Mouse (Mus musculus): ENCODE results near the gene Olfr1402.

The Olfr1402 gene

DNA sequence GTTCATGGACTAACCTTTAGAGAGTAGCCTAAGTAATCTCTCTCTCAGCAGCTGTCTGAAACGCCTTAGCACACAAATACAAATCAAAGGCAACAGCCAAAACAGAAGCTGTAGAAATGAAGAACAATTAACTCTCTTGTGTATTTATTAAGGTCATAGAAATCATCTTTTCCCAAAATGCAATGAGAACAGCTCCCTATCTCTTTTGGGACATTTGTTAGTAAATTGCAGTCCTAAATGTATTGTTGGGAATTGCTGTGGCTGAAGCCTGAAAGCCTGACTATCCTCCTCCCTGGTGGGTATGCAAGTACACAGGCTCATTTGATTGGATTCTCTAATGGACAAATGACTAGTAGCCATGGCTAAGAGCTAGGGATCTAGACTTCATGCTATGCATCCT lies at the start of gene Olfr1402:
Gene Olfr1402, minus strand, starts transcription at position 101 of the 400 bp plus-strand sequence.
- no peak for DNase-seq (ENCODE audit: low spot score in 2 of 2)

DNA sequence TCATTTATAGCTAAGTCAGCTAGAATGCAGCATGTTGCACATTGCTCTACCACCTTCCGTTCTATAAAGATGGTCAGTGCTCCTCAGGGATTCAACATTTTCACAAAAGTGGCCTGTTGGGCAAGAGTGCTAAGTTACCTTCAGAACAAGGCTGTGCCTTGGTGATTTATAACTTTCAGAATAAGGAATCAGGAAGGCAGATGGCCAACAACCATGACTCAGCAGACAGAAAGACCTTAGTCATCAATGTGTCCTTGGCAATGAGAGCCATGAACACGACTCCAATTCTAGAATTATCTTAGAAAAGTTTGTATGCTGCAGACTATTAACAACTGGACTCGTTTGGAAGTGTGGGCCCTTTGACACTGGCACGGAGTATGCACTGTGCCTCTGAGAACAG lies 33.5 kb upstream of the Olfr1402 start:
- no peak for DNase-seq (ENCODE audit: low spot score in 2 of 2)

DNA sequence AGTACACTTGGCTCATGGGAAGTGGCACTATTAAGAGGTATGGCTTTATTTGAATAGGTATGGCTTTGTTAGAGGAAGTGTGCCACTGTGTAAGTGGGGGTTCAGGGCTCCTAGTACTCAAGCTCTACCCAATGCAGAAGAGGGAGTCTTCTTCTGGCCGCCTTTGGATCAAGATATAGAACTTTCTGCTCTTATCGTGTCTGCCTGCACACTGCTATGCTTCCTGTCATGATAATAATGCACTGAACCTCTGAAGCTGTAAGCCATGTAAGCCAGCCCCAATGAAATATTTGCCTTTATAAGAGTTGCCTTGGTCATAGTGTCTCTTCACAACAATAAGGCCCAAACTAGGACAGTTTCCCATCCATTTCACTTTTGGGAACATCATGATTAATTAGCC lies 16.8 kb upstream of the Olfr1402 start:
- no peak for DNase-seq (ENCODE audit: low spot score in 2 of 2)

DNA sequence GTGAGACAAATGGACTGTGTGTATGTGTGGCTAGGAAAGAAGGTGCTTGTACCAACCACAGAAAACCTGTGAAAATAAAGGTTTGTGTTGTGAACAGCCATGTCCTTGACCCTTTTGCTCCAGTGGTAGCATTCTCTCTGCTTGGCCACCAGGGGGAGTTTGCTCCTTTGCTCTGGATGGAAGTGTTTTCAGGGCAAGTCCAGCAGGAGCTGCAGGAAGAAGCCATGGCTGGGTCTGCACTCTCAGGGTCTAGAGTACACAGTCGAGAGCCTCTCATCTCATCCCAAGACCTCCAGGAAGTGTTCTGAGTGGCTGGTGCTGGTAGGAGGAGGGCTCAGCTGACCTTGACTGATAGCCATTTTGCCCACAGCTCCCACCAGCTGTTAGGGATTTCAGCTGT lies 27.5 kb downstream of the Olfr1402 start:
- DNase-seq (ENCODE audit: low spot score in 2 of 2) = no peak

DNA sequence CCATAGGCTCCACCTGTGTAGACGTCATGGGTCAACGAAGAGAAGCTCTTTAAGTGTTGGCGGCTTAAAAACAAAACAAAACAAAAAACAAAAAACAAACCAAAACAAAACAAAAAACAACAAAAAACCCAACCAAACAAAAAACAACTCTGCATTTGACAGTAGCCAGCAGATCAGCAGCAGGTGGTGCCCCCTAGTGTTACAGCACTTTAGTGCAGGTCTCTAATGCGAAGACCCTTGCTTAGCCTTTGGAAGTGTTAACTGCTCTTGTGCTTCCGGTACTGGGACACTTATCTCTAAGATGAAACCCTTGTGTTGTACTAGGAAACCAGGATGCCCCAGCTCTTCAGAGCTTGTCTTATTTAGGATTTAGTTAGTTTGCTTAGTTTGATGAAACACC lies 28.7 kb downstream of the Olfr1402 start:
- no peak for DNase-seq (ENCODE audit: low spot score in 2 of 2)

DNA sequence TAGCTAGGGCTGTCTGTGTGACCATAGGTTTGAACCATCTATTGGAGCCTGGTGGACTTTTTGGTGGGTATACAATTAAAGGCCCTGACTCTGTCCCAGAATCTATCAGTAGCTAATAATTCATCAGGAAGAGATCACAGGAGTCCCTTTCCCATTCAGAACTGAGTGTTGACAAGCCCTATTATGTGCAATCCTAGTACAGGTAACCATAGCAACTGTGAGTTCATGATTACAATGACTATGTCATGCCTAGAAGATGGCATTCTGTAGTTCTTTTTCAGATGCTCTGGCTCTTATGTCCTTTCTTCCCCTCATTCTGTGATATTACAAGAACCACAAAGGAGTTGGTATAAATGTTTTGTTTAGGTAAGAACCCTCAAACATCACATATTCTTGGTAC lies 51.4 kb downstream of the Olfr1402 start:
- no peak for DNase-seq (ENCODE audit: low spot score in 2 of 2)

DNA sequence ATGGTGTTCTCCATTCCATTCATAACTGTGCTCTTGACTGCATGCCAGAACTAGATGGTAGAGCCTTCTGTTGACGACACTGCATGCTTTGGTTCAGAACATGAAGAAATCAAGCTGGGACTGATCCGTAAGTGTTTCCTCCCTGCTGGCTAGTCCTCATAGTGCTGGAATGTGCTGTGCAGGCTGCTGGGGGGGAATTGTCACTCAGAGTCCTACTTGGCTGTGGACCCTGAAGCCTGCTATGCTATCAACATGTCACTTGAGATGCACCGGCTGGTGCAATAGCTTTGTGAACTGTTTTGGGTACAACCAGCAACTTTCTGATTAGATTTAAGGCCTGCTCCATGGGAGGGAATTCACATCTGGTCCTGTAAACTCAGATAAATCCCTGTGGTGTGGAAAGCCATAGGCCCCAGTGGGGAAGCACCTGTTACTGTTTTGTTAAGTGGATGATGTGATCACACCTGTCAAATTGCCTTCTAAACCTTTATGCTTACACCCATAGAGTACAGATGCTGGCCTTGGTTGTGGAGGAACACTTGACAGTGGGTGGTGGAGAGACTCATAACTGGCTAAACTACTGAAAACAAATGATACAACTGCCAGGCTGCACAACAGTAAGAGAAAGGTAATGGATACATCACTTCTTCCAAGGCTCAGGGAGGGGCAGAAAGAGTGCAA lies 58.3 kb downstream of the Olfr1402 start:
- DNase-seq (ENCODE audit: low spot score in 2 of 2) = no peak

- no peak for DNase-seq (ENCODE audit: low spot score in 2 of 2)
Observed at GRCm38 (mm10) chr3:97358448-97358847, 63.4 kb downstream of the Olfr1402 start.

Measured in frontal cortex, postnatal 25 days (tissue).